Mouse (Mus musculus) kidney, adult 18-20 months (tissue): ENCODE measurements at regions not wholly inside any gene's neighbourhood (a gene's known extent, or its start where the extent isn't known, plus 50 kb on each side); places are given as distances from the start of the nearest gene placed in this dataset.

Experiments used
- DNase-seq: peaks from one replicate; pipeline ENCODE4 v3.0.0; 2021

DNA sequence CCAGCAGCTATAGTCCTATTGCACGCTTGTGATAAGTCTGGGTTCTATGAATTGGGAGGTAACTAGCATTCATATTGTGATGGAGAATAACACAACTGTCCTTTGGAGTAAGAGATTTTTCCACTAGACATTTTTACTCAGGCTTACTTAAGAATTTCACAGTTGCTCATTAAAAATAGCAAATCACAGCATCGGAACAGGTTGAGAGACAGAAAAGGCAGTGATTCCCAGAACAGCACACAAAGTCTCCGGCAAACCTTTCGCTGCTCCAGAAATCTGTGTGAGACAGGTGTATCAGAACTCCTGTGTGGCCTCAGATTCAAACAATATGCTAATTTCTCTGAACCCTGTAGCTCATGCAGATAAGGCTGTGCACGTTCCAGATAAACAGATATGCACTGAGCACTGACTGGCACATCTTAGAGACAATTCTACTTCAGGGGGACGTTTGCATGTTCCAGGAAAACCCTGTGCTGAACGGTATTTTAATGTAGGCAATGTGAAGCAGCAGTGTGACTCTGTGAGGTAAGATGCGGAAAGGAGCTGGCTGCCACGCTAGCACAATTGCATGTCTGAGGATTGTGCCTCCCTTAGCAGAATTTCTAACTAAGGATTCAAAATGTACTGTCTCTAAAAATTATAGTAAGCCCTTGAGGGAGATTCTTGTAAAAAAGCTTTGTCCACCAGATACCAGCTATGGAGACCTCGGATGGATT lies 99.8 kb upstream of the Kynu start:
- DNase-seq: no peak

DNA sequence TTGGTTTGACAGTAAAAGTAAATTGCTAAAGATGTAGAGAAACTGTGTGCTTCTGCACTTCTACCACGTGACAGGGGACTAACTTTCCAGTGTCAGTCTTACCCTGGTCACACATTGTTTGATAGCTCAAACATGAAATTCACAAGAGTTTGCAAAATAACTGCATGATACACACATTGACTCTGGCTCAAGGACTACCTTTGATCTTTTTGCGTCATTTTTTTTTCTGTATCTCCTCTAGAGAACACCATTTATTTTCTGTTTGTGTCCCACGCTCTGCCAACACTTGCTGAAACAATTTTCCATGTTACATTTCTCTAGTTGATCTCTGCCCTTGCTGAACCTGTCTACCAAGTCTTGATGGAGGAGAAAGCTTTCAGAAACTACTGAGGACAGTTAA lies 86.0 kb upstream of the Kynu start:
- no peak for DNase-seq

DNA sequence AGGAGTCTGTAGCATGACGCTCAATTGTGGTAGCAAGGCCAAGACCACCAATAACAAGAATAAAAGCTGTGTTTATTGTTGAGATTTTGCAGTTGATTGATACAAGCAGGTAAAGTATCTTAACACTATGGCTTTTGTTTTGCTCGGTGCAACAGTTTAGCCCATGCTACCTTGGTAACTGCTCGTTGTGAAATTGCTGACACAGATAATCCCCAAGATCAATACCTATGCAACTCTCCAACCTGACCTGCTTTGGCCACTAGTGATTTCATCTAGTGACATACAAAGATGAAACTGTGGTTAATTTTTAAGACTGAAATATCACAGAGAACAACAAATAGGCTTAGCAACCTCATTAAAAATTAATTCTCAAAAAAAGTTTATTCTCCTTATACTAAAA lies 85.2 kb upstream of the Kynu start:
- DNase-seq: no peak

DNA sequence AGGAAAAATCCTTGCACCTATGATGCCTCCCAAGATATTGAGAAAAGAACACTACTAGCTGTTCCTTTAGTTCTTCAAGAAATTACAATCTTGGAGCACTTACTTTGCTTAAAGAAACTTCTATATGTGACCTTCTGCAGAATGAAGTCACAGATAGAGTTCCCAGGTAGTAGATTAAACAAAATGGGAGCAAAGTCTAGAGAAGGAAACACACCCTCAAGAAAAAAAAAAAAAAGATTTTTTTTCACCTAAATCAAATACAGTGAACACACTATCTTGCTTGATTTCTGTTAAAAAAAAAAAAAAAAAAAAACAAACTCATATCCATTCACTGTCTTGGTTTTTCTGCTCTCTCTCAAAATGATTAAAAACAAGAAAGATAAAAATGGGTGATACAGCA lies 76.6 kb upstream of the Kynu start:
- no peak for DNase-seq

DNA sequence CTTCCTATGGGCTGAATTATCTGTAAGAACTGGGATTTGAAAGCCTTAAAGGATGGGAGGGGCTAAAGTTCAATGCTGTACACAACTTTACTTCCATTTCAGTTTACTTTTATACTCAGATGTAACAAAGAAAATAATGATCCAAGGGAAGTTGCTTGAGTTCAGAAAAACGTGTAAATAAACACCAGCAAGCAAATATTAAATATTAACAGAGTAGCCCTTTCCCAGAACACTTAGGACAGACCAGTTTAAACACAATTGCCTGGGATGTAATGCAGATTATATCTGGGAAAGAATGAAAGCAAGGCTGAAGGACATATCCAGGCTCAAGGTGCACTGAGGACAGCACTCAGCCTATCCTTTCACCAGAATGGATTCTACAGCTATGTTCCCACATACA lies 75.3 kb upstream of the Kynu start:
- no peak for DNase-seq
